Mouse (Mus musculus) cerebellum, adult (tissue): ENCODE measurements around the gene Adssl1.
A peak's percentile ranks its signal among the peaks of the same experiment; 100 is the strongest.

Experiments
- ATAC-seq: cut with Nextera tagmentation; 2 replicates; pipeline ENCODE4 v1.9.2; 2017; ENCODE audit warnings: mild to moderate bottlenecking, moderate library complexity, mixed read lengths; ENCODE audit not compliant: insufficient number of reproducible peaks, low FRiP score, low TSS enrichment

The Adssl1 gene

DNA sequence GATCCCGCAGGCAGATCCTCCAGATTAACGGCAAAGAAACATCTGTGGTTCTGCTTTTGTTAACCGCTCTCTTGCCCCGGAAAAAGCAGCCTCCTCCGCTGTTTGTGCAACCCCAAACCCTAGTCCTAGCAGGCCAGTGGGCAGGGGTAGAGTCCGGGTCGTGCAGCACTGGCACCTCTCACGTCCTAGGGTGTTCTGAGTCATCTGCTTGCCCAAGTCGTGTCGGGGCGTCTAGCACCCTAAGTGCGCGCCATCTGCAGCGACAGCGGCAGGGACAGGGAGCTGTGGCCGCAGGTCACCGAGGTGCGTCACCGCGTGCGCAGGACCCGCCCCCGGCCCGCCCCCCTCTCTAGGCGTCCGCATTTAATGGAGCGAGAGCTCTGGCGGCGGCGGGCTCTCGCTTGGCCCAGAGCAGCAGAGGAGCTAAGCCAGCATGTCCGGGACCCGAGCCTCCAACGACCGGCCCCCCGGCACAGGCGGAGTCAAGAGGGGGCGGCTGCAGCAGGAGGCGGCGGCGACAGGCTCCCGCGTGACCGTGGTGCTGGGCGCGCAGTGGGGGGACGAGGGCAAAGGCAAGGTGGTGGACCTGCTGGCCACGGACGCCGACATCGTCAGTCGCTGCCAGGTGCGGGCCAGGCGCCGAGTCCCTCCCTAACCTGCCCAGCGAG lies at the start of gene Adssl1:
Gene Adssl1 (plus strand): TSS at position 360 of the 668 bp plus-strand sequence.
- ATAC-seq = peak; percentile 27

- ATAC-seq = no peak
Measured at GRCm38 (mm10) chr12:112570160-112570559, 49.7 kb upstream of the Adssl1 start.

DNA sequence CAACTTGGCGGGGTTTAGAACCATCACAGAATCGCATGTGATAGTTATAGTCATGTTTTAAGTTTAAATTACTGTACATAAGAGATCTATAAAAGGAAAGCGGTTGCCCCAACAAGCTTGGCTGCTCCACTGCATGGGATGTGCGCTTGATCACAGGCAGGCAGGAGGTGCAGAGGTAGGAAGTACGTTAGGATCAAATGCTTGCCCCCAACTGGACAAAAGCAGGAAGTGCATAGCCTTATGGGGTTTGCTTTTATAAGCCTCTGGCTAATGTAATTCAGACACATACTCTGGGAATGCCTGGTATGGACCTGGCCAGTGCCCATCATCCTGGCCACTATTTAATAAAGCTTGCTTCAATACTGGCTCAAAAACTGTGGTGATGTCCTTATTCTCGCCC lies 48.8 kb upstream of the Adssl1 start:
- no peak for ATAC-seq

- no peak for ATAC-seq
Measured at GRCm38 (mm10) chr12:112575274-112575986, 44.4 kb upstream of the Adssl1 start.

- no peak for ATAC-seq
Measured at GRCm38 (mm10) chr12:112576341-112576740, 43.5 kb upstream of the Adssl1 start.

DNA sequence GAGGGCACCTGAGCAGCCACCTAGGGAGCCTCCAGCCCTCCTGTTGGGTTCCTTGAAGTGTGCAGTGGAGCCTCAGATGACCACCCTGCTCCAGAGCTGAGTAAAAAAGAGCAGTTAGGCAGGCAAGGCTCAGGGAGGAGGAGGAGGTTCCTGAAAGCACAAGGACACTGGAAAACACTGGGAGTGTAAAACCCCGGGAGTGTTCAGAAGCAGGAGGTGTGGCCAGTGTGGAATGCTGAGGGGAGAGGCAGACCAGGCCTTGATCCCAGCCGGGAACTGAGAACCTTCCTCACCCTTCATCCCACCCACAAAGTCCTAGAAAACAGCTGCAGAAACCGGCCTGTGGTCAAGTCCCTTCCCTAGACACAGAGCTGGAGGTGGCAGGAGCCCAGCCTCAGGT lies 43.1 kb upstream of the Adssl1 start:
- ATAC-seq = no peak

DNA sequence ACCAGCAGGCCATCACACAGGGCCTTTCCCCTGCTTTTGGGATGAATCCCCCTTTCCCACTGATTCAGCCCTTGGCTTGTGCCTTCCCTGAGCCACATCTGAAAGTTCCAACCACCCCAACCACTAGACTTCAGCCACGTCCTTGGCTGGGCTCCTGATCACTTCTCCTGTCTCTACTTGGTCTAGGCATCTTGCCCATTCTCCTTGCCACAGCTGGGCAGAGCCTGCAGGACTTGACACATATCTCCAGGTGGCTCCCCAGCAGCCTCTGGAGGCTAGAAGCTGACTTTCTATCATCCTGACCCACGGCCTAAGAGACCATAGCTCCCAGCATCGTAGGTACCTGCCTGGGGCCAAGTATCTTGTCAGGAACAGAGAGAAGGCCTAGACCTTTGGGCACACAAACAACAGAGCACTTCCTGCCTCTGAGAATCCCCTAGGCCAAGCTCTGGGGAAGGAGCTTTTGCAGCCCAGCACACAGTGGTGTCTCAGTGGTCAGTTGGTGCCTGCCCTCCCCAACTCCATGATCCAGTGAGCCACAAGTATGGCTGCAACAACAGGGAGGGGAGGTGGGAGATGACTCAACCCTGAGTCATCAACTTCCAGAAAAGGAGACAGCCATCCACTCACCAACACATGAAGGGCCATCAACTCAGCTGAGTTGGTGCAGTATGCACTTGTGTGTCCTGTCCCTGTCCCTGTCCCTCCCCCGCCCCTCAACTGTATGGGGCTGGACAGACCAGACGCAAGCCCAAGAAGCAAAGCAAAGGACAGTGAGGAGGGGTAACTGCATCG lies 41.4 kb upstream of the Adssl1 start:
- ATAC-seq = no peak

- no peak for ATAC-seq
Measured at GRCm38 (mm10) chr12:112579430-112579829, 40.4 kb upstream of the Adssl1 start.

DNA sequence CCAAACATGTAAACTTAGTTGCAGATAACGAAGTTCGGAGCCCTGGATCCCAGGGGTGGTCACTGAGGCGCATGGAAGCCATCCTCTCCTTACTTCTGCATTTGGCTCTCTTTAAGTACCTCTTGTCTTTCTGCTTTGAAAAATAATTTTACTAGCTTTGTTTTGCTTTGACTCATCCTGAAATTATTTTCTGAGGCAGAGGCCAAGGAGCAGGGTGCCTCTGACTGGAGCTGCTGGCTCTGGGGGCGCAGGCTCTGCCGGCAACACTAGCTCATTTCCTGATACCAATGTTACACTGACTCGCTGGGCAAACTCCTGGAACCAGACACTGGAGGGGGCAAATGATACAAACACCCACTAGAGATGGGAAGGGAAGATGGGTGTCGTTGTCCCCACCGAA lies 39.9 kb upstream of the Adssl1 start:
- ATAC-seq = no peak

GRCm38 (mm10) chr12:112581113-112581512 lies 38.7 kb upstream of the Adssl1 start:
- no peak for ATAC-seq

DNA sequence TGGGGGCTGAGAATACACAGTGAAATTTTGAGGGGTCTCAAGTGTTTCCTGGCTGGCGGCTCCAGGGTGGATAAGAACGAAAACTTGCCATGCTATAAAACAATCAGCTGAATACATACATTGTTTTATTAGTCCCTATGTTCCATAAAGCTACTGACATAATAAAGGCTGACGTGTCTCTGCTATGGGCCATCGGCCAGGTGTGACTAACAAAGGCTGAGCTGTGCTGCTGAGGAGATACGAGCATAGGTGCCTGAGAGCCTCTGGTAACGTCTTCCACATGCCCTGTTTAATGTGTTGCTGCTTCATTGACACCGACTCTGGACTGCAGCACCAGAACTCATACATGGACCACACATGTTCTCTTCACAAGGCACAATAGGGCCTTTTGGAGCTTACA lies 34.9 kb upstream of the Adssl1 start:
- no peak for ATAC-seq

- no peak for ATAC-seq
Measured at GRCm38 (mm10) chr12:112585924-112586538, 33.8 kb upstream of the Adssl1 start.

DNA sequence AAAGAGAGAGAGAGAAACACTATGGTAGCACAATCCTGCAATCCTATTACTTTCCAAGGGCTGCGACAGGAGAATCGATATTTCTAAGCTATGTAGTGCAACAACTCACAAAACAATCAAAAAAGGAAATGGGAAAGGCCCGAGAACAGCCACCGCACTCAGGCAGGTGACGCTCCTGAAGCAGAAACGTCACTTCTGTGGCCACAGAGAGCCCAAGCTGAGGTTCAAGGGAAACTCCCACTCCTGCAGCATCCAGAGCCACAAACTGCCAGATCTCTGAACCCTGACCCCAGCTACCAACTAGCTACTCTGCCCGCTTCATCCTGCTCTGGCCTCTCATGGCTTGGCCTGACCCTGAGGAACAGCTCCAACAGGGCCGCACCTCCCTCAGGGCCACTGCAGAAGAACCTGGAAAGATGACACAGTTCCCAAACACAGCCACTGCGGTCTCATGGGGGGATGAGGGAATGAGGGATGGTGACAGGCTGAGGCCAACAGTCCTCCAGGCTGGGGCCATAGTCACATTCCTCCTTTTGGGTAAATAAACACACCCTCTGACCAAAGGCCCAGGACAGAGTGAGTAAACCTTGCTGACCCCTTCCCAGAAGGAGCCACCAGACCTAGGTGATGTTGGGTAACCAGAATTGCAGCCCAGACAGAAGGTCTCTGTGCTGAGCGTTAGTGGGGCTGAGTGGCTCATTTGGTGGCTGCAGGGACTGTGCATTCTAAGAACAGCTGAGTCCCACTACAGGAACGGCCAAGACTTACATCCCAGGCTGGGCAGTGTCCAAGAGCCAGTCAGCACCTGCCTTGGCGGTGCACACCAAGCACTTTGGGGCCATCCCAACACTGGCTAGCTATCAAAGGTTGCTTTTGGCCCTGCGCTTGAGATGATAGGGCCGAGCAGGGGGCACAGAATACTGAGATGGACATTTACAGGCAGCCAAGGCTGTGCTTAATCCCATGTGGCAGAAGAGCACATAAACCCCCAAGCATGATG lies 32.4 kb upstream of the Adssl1 start:
- ATAC-seq = no peak

GRCm38 (mm10) chr12:112588426-112589256 lies 31.2 kb upstream of the Adssl1 start, which contains the start of gene Inf2:
TSS of gene Inf2 (plus strand) at chr12:112588784.
- no peak for ATAC-seq

- ATAC-seq = no peak
Measured at GRCm38 (mm10) chr12:112589491-112590191, 30.2 kb upstream of the Adssl1 start.

DNA sequence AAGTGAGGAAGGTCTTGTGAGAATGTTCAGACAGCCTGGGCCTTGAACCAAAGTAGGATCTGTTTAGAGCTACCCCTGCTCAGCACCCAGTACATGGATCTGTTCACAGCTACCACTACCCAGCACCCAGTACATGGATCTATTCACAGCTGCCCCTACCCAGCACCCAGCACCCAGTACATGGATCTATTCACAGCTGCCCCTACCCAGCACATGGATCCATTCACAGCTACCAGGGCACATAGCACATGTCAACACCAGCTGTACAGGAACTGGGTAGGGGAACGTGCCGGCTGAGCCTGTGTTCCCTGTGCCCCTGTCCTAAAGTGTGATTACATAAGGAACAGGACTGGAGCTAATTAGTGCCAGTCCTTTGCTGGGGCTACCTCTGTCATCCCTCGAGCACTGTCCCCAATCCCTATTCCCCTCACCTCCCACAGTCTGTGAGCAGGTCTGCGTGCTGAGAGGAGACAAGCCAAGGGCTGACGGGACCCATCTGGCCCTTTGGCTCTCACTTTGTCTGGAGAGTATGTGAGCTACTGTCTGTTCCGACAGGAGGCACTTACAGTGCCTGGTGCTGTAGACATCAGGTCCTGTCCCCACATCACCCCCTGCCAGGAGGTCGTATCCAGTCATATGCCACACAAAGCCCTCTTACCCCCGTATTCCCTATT lies 29.1 kb upstream of the Adssl1 start:
- peak; percentile 90 for ATAC-seq

DNA sequence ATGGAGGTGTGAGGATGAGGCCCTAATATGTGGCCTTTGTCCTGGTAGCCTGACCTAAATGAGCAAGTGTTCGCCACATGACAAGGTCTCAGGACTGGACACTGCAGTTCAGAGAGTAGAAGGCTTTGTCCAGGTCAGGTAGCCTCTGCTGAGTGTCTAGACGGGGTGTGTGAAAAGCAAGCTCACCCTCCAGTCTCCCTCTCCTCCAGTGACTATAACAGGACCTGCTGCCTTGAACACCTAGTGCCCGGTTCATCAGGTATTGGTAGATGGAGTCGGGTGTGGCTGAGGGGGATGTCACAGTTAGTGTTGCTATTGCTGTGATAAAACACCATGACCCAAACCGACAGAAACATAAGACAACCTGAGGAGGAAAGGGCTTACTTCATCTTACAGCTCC lies 28.6 kb upstream of the Adssl1 start:
- no peak for ATAC-seq

GRCm38 (mm10) chr12:112591730-112592129 lies 28.1 kb upstream of the Adssl1 start:
- ATAC-seq = no peak
